Mouse (Mus musculus): ENCODE results near the gene Pskh1.

Pskh1 gene

DNA sequence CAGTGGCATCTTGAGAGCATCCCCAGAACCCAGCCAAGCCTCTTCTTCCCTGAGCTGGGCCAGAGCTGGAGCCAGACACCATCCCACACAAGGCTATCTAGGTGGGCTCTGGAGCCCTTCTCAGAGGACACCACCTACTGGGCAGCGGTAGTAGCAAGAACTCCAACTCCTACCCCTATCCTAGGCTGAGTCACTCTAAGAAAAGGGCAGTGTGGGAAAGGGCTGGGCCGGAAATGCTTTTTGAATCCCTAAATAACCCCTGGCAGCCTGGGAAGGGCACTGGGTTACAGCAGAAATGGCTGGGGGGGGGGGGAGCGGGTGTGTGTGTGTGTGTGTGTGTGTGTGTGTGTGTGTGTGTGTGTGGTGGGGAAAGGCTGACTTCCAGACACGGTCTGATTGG lies 57.6 kb downstream of the Pskh1 start:
- DNase-seq (ENCODE audit: low read depth, low spot score): no peak

DNA sequence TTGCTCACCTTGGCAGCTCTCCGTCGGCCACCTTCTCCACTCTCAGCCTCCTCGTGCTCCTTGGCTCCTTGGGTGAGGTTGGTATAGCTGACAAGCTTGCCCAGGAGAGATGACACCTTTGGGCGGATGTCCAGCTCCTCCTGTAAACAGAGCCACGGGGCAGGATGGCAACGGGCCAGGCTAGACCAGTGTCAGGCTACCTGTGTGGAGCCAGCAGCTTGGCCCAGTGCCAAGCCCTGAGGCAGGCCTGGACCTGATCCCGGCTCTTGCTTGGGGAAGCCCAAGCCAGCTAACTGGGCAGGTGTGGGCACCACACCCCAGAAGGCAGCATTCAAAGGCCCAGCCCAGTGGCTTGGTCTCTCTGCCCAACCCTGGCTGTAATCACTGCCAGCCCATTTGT lies 59.1 kb downstream of the Pskh1 start:
- no peak for DNase-seq (ENCODE audit: low read depth, low spot score)

DNA sequence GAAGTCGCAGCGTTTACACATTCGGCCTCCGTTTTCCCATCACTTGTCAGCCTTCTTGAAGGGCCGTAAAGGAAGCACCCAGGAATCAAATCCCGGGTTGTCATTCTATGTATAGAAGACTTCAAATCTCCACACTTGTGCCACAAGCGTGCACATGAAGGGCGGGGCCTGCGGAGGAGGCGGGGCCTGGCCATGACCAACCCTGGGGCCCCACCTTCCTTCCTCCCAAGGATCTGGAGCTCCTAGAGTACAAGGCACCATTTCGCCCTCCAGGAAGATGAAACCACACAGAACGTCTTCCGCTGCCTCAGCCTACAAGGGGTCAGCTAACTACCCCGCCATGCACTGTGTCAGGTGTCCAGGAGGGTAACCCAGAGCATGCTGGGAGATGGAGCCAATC lies 60.9 kb downstream of the Pskh1 start:
- peak; percentile 71 for DNase-seq (ENCODE audit: low read depth, low spot score)

DNA sequence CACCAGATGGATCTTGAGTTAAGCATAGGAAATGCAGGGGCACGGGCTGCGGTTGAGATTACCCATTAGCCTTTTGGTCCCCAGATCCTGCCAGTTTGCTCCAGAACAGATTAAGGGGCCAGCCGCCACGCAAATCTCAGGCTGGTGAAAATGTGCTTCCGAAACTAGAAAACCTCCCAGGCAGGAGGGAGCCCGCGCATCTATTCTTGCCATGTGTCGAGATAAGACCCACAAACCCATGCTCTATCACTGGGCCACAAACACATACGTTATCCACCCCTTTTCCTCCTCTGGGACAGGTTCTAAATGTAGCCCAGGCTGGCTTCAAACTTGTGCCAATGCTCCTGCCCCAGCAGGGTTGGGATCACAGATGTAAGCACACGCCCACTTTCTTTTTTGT lies 61.3 kb downstream of the Pskh1 start:
- DNase-seq (ENCODE audit: low read depth, low spot score): no peak

DNA sequence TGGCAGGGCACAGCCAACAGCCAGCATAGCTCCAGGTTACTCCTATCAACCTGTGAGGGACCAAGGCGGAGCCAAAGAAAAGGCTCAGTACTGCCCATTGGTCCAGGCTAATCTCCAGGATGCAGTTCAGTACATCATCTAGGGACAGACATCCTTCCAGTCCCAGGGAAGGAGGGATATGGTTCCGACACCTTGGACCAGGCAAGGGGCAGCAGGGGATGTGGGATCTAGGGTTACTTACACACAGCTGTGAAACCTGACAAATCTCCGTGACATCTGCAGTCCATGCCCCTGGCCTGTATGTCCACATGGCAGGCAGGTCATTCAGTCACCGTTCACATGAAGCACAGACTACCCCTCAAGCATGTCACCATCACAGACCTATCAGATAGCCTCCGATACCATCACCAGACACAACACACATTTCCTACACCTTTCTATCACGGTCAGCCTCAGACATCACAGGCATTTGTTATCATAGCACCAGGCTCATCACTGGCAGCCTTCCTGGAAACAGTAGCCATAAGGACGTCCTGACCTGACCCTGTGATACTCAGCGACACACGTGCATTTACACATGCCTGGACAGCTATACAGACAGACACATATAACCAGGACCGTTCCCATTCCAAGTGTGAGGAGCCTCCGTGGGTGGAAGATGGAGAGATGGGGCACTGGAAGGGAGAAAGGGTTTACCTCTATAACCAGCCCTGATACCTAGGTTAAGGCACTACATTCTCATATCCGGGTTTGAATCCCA lies 64.4 kb downstream of the Pskh1 start:
- DNase-seq (ENCODE audit: low read depth, low spot score): no peak

DNA sequence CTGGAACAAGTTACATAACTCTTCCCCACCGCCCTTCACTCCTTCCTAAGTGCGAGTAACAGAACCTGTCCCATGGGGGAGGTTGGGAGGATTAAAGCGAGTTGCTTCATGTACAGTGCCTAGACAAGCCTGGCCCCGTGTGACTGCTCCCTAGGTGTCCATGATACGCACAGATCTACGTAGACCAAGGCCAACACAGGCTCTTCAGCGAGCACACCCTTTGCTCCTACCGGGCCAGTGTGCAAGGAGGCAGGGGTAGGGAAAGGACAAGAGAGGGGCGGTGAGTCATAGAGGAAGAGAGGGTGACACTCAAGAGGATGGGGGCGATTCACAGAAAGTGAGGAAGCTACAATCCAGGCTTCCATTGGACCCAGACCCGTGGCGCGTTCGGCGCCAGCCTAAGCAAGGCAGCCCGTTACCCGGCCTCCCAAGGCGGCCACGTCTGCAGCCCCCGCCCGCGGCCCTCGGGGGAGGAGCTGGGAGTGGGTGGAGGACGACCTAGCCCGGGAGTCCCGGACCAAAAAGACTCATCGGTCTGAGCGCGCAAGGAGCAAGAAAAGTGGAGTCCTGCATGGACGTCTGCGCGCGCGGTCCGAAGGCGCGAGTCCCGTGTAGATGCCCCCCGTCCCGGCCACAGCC lies 65.1 kb downstream of the Pskh1 start:
- peak; percentile 50 for DNase-seq (ENCODE audit: low read depth, low spot score)

DNA sequence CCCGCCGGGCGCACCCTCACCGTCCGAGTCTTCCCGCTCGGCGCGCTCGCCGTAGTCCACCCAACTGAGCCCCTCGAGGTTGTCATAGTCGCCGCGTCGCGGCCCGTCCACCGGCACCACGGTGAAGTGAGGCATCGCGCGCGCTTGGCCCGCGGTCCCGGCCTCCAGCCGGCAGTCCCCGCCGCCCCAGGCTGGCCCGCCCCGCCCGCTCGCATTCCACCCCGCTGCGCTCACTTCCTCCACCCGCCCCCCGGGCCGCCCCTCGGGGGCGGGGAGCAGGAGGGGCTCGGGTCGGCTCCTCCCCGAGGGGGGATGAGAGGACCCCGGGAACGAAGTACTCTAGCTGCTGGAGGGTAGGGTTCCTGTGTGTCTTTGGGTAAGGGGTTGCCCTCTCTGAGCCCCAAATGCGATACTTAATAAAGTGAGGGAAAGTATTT lies 65.7 kb downstream of the Pskh1 start, which contains the start of gene Slc12a4:
Gene Slc12a4, minus strand, starts transcription at position 193 of the 437 bp plus-strand sequence.
- DNase-seq (ENCODE audit: low read depth, low spot score): peak; percentile 75

DNA sequence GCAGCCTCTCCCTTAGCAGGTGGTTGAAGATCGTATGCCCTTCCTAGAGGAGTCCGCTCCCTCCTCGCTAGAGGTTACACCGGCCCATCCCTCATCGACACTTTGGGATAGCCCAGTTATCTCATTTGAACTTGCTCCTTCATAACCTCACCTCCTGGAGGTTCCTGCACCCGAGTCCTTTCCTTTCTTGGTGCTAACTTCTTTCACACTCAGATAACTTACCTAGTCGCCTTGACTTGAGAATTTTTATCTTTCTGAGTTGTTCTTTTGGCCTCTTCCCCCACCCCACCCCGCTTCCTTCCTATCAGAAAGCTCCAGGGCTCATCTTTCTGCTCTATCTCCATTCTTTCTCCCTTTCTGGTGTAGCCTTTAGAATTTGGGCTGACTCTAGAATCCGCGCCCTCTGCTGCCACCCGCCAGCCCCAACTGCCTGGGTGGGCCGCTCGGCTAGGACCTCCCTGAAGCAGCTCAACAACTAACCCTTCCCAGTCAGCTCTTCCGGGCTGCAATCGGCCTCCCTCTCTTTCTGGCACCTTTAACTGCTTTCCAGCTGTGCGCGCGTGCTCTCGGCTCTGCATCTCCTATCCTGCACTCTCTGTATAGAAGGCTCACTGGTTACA lies 66.6 kb downstream of the Pskh1 start:
- DNase-seq (ENCODE audit: low read depth, low spot score): peak; percentile 87

DNA sequence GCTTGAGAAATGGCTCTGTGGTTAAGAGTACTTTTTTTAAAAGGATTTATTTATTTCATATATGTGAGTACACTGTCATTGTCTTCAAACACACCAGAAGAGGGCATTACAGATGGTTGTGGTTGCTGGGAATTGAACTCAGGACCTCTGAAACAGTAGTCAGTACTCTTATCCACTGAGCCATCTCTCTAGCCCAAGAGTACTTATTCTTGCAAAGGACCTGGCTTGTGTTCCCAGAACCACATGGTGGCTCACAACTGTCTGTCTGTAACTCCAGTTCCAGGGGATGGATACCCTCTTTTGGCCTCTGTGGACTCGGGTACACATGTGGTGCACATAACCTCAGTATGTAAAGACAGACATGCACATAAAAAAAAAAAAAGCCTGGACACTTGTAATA lies 69.1 kb downstream of the Pskh1 start:
- DNase-seq (ENCODE audit: low read depth, low spot score): no peak

DNA sequence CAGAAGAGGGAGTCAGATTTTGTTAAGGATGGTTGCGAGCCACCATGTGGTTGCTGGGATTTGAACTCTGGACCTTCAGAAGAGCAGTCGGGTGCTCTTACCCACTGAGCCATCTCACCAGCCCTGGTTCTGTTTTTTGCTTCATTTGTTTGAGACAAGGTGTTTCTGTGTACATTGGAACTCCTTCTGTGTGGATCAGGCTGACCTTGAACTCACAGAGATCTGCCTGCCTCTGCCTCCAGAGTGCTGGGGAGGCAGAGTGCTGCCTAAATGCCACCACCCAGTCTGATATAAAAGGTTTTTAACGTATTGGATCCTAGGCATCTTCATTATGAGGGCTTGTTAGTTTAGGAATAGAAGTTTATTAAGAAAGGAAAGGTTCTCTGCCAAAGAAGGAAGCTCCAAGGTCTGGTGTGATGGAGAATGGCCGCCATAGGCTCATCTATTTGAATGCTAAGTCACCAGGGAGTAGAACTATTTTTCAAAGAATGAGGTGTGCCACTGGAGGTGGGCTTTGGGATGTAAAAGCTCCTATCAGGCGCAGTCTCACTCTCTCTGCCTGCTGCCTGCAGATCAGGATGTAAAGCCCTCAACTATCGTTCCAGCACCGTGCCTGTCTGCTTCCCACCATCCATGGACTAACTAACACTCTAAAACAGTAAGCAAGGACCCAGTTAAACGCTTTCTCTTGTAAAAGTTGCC lies 70.9 kb downstream of the Pskh1 start:
- peak; percentile 95 for DNase-seq (ENCODE audit: low read depth, low spot score)

DNA sequence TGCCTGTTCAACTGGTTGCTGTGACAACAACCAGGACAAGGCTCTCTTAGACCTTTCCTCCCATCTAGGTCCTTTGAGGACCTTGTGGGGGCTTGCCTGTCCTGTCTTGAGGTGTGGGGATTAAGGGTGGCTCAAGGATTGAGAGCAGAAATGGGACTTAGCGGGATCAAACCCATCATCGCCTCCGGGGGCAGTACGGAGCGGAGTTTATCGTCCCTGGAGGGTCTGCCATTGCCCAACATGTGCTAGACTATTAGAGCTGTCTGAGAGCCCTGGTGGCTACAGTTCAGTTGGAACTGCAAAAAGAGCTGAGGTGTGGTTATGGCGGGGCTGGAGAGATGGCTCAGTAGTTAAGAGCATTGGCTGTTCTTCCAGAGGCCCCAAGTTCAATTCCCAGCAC lies 75.1 kb downstream of the Pskh1 start:
- DNase-seq (ENCODE audit: low read depth, low spot score): peak; percentile 75

DNA sequence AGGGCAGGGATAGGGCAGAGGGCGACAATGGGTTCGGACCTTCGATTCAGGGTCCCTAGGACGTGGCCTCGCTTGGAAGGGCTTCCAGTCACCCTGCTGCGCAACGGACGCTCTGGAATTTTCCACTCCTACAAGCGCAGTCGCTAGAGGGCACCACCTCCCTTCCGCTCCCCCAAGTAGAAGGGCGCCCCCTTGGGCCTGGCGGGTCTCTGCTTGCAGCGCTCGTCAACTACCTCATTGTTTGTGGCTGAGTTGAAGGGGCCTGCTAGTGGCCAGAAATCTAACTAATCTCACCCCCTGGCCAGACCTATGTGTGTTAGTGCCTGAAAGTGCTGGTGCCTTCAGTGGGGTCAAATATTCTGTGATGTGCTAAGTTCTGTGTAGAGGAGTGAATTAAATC lies 79.1 kb downstream of the Pskh1 start, which contains the start of gene Dpep3:
Gene Dpep3, minus strand, starts transcription at position 105 of the 400 bp plus-strand sequence.
- peak; percentile 91 for DNase-seq (ENCODE audit: low read depth, low spot score)

DNA sequence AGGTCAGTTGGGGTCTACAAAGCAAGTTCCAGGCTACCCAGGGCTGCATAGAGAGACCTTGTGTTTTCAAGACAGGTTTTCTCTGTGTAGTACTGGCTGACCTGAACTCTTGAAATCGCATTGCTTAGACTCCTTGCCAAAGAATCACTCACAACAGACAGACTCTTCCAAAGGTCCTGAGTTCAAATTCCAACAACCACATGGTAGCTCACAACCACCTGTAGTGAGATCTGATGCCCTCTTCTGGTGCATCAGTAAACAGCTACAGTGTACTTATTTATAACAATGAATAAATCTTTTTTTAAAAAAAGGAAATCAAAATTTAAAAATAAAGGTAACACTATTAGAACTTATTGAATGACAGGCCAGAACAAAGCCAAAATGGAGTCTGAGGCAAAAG lies 80.9 kb downstream of the Pskh1 start:
- no peak for DNase-seq (ENCODE audit: low read depth, low spot score)

All from R1 (cell line).